Mouse (Mus musculus): ENCODE results near the gene Wdr6.

- TF ChIP-seq CTCF (IDR thresholded peaks at IDR 0.05; ENCODE audit: borderline replicate concordance, insufficient read depth, low read depth, low read length) (no peak), POLR2A (IDR thresholded peaks at IDR 0.05; ENCODE audit: borderline replicate concordance, insufficient read depth, low read length) (no peak)
These were observed 37.7 kb downstream of the Wdr6 start for GRCm38 (mm10) chr9:108540846-108541245.
